Mouse (Mus musculus) heart, postnatal 25 days (tissue): ENCODE measurements around the gene Olfr18. TPM values are rescaled to one million over a fixed set of nuclear protein-coding genes. Genes with fewer than 3 reads are reported as not detected.
"Not testable (repeated sequence)": the region's sequence is repeated elsewhere in the genome, so short reads cannot be mapped to it uniquely, and the experiment has no call there.

Experiments used
- DNase-seq: peaks from one replicate; pipeline ENCODE4 v3.0.0; 2022; ENCODE audit warnings: low spot score
- intact Hi-C: fragments of 180-260 bp; cut with DNase I; formaldehyde crosslinking; loops from one replicate; pipeline ENCODE4 v1.15.1; 2025
- total RNA-seq, 2 experiments: library from RNA; stranded (reverse); gene quantifications; 2 replicates each; pipeline ENCODE4 v1.2.3; 2021

Gene Olfr18
- total RNA-seq: not detected

- intact Hi-C loops: no loop called here
Observed at GRCm38 (mm10) chr9:20335994-20336393, at the start of gene Olfr18. Olfr18 (minus strand) TSS chr9:20336094.

GRCm38 (mm10) chr9:20385343-20385703 is 49.4 kb upstream of the Olfr18 start:
- intact Hi-C loops: loop anchor here (5.0 kb wide), 1 partner anchor 72 kb away; no protein-coding TSS in a partner anchor
- DNase-seq: no peak

More at GRCm38 (mm10) chr9:20335994-20336393, at the start of gene Olfr18:
- no peak for DNase-seq

- DNase-seq: peak; percentile 74
- intact Hi-C loops: loop anchor here (5.0 kb wide), 1 partner anchor 73 kb away; no protein-coding TSS in a partner anchor
Observed at GRCm38 (mm10) chr9:20384532-20385342, 48.8 kb upstream of the Olfr18 start, which contains the start of gene Zfp560. Zfp560 (minus strand) TSS chr9:20385177.

GRCm38 (mm10) chr9:20383659-20384058 is 47.8 kb upstream of the Olfr18 start:
- intact Hi-C loops: no loop called here
- no peak for DNase-seq

- no peak for DNase-seq
- intact Hi-C loops: no loop called here
Observed at GRCm38 (mm10) chr9:20374712-20375111, 38.8 kb upstream of the Olfr18 start.

- intact Hi-C loops: no loop called here
- DNase-seq: no peak
Observed at GRCm38 (mm10) chr9:20367311-20367710, 31.4 kb upstream of the Olfr18 start.

- intact Hi-C loops: no loop called here
- no peak for DNase-seq
Observed at GRCm38 (mm10) chr9:20348501-20348900, 12.6 kb upstream of the Olfr18 start.

GRCm38 (mm10) chr9:20298232-20298631 is 37.7 kb downstream of the Olfr18 start, which contains the start of gene Olfr873:
Olfr873 (plus strand) TSS chr9:20298532.
- DNase-seq: no peak

GRCm38 (mm10) chr9:20295562-20295961 is 40.3 kb downstream of the Olfr18 start:
- intact Hi-C loops, DNase-seq: not testable (repeated sequence)

More at GRCm38 (mm10) chr9:20298232-20298631, 37.7 kb downstream of the Olfr18 start, which contains the start of gene Olfr873:
- intact Hi-C loops: no loop called here

- DNase-seq: no peak
- intact Hi-C loops: no loop called here
Observed at GRCm38 (mm10) chr9:20282051-20282450, 53.8 kb downstream of the Olfr18 start, which contains the start of gene Olfr39. Olfr39 (plus strand) TSS chr9:20282351.

Other genes starting within 250 kb of the Olfr18 start
- not detected for gene Olfr868, start 237.5 kb downstream of the Olfr18 start, total RNA-seq
- not detected for gene Olfr869, start 207.1 kb downstream of the Olfr18 start, total RNA-seq
- gene Olfr870, start 162.0 kb downstream of the Olfr18 start, total RNA-seq: not detected
- not detected for gene Olfr871, start 123.9 kb downstream of the Olfr18 start, total RNA-seq
- not detected for gene Olfr872, start 99.0 kb downstream of the Olfr18 start, total RNA-seq
- gene Olfr39, start 53.7 kb downstream of the Olfr18 start, total RNA-seq: not detected
- gene Olfr873, start 37.6 kb downstream of the Olfr18 start, total RNA-seq: not detected
- gene Zfp560, start 49.1 kb upstream of the Olfr18 start, total RNA-seq: 10 to 100 TPM; 11.6 to 11.8 TPM
- gene Zfp26, start 124.1 kb upstream of the Olfr18 start, total RNA-seq: 10 to 100 TPM in 1 of 2 experiments, 1 to 10 TPM in 1; 9.1 to 11.9 TPM
- 10 to 100 TPM; 10.6 to 12.2 TPM for gene Zfp426, start 156.7 kb upstream of the Olfr18 start, total RNA-seq
- gene Zfp266, start 185.3 kb upstream of the Olfr18 start, total RNA-seq: 10 to 100 TPM; 22.2 to 29.9 TPM
- 1 to 10 TPM; 5.9 to 6.6 TPM for gene Zfp846, start 245.2 kb upstream of the Olfr18 start, total RNA-seq